Mouse (Mus musculus) kidney, postnatal 0 days (tissue): ENCODE data around the gene Rpl39. TPM values are rescaled to one million over a fixed set of nuclear protein-coding genes. Genes with fewer than 3 reads are reported as not detected.

Source experiments
- ATAC-seq: fragments of 200-750 bp; cut with Nextera tagmentation; replicated peaks from 2 replicates; pipeline ENCODE4 v1.8.0; 2017; ENCODE audit warnings: low read depth, moderate number of reproducible peaks, moderate TSS enrichment, moderate library complexity; ENCODE audit not compliant: low FRiP score
- DNase-seq: peaks from one replicate; pipeline ENCODE4 v3.0.0-alpha.2; 2016; ENCODE audit warnings: low spot score
- H3K27ac ChIP-seq: fragments of 300-500 bp; sonication (generic); 2 replicates; pipeline ENCODE4 v1.5.1; 2014; ENCODE audit warnings: mild to moderate bottlenecking
- H3K27me3 ChIP-seq: fragments of 300-500 bp; sonication (generic); 2 replicates; pipeline ENCODE4 v1.6.1; 2014; ENCODE audit warnings: low read length, mixed read lengths; ENCODE audit not compliant: insufficient read depth
- H3K36me3 ChIP-seq: fragments of 300-500 bp; sonication (generic); 2 replicates; pipeline ENCODE4 v1.6.1; 2014; ENCODE audit warnings: low read length, mixed read lengths; ENCODE audit not compliant: insufficient read depth
- H3K4me1 ChIP-seq: fragments of 300-500 bp; sonication (generic); replicated peaks from 2 replicates; pipeline ENCODE4 v1.6.1; 2014; ENCODE audit warnings: antibody characterized with exemption, low read length, mixed read lengths; ENCODE audit not compliant: insufficient read depth
- H3K4me2 ChIP-seq: fragments of 300-500 bp; sonication (generic); 2 replicates; pipeline ENCODE4 v1.6.1; 2014; ENCODE audit warnings: mild to moderate bottlenecking, low read length, moderate library complexity, mixed read lengths
- H3K4me3 ChIP-seq: fragments of 300-500 bp; sonication (generic); replicated peaks from 2 replicates; pipeline ENCODE4 v1.5.1; 2014; ENCODE audit warnings: low read depth, low read length
- H3K9ac ChIP-seq: fragments of 300-500 bp; sonication (generic); 2 replicates; pipeline ENCODE4 v1.6.1; 2014; ENCODE audit warnings: low read depth, low read length
- H3K9me3 ChIP-seq: fragments of 300-500 bp; sonication (generic); replicated peaks from 2 replicates; pipeline ENCODE4 v1.6.1; 2016; ENCODE audit warnings: low read length, inconsistent platforms, mixed read lengths
- CTCF ChIP-seq: IDR thresholded peaks from 2 replicates; pipeline ENCODE4 v1.5.1; 2016; ENCODE audit warnings: antibody characterized with exemption, low read depth, mild to moderate bottlenecking, moderate library complexity
- WGBS: fragments of 180-500 bp; shearing (Covaris S2); extraction: QIAGEN DNeasy Blood & Tissue Kit; methylation state at CpG from one replicate; pipeline ENCODE4 v1.1.7; 2014; 5-methylcytosine and 5-hydroxymethylcytosine counted together
- polyA plus RNA-seq: library from polyadenylated mRNA; unstranded; fragments of >200 nt; fragmentation: Nextera tagmentation; extraction: Ambion mirVana; gene quantifications from 2 replicates; pipeline ENCODE4 v1.2.1, GENCODE M21; 2015

The Rpl39 gene
- polyA plus RNA-seq, 1 experiment from 2014 or later: 903 TPM

- peak; percentile 54 for DNase-seq
- Histone ChIP-seq H3K4me3 (no peak overlapping the region), H3K4me1 (no peaks in the 10 kb centered on the region), H3K27me3 (no peaks in the 10 kb centered on the region), H3K27ac (no peak overlapping the region), H3K9me3 (no peaks in the 10 kb centered on the region), H3K4me2 (no peak overlapping the region), H3K9ac (no peak overlapping the region), H3K36me3 (no peaks in the 10 kb centered on the region)
- 39% methylated on average over 9 of the region's 9 CpGs for WGBS
- ATAC-seq: no peak
- peak; percentile 85 for TF ChIP-seq CTCF
Observed at GRCm38 (mm10) chrX:37074262-37074892, 10.8 kb downstream of the Rpl39 start.

- Histone ChIP-seq H3K9me3 (no peaks in the 10 kb centered on the region), H3K4me3 (no peak overlapping the region), H3K4me2 (no peak overlapping the region), H3K4me1 (no peaks in the 10 kb centered on the region), H3K36me3 (no peaks in the 10 kb centered on the region), H3K27me3 (no peaks in the 10 kb centered on the region), H3K27ac (no peak overlapping the region), H3K9ac (no peak overlapping the region)
- ATAC-seq (no peak), DNase-seq (no peak)
- TF ChIP-seq CTCF: no peak
- WGBS: 80% methylated on average over 5 of the region's 5 CpGs
Observed at GRCm38 (mm10) chrX:37068766-37069165, 16.4 kb downstream of the Rpl39 start.

- Histone ChIP-seq H3K27ac (no peak overlapping the region), H3K4me1 (no peaks in the 10 kb centered on the region), H3K4me3 (no peak overlapping the region), H3K9me3 (no peaks in the 10 kb centered on the region), H3K36me3 (no peaks in the 10 kb centered on the region), H3K9ac (no peak overlapping the region), H3K27me3 (no peaks in the 10 kb centered on the region), H3K4me2 (no peak overlapping the region)
- ATAC-seq (no peak), DNase-seq (no peak)
- 79% methylated on average over 3 of the region's 3 CpGs for WGBS
- TF ChIP-seq CTCF: no peak
Observed at GRCm38 (mm10) chrX:37067299-37067698, 17.9 kb downstream of the Rpl39 start.

- no peak overlapping the region for H3K27ac ChIP-seq
- no peaks in the 10 kb centered on the region for H3K4me1 ChIP-seq
- H3K9me3 ChIP-seq: no peaks in the 10 kb centered on the region
- no peak overlapping the region for H3K9ac ChIP-seq
- H3K36me3 ChIP-seq: no peaks in the 10 kb centered on the region
- 80% methylated on average over 9 of the region's 9 CpGs for WGBS
- TF ChIP-seq CTCF: no peak
- ATAC-seq (no peak), DNase-seq (no peak)
- no peaks in the 10 kb centered on the region for H3K27me3 ChIP-seq
- H3K4me2 ChIP-seq: no peak overlapping the region
- H3K4me3 ChIP-seq: no peak overlapping the region
Observed at GRCm38 (mm10) chrX:37063902-37064301, 21.3 kb downstream of the Rpl39 start.

- Histone ChIP-seq H3K9me3 (no peaks in the 10 kb centered on the region), H3K27me3 (peaks cover 6% of the 10 kb centered on the region; the same call in 1 of the 2 replicates), H3K36me3 (no peaks in the 10 kb centered on the region), H3K9ac (no peak overlapping the region), H3K4me3 (peak overlapping the region; percentile 26), H3K4me1 (no peaks in the 10 kb centered on the region; the same call in 1 of the 2 replicates), H3K4me2 (peak overlapping the region; percentile 57), H3K27ac (no peak overlapping the region)
- no peak for ATAC-seq
- 29% methylated on average over 64 of the region's 70 CpGs for WGBS
- no peak for DNase-seq
- TF ChIP-seq CTCF: no peak
Observed at GRCm38 (mm10) chrX:37048890-37049823, 36.0 kb downstream of the Rpl39 start.

GRCm38 (mm10) chrX:37048066-37048889 is 36.9 kb downstream of the Rpl39 start, which contains the start of gene Sowahd:
Gene Sowahd (plus strand): TSS chrX:37048845.
- Histone ChIP-seq H3K9ac (no peak within 1 kb of the TSS), H3K4me2 (peak within 1 kb of the TSS; percentile 57), H3K9me3 (no peaks in the 10 kb centered on the region), H3K27me3 (peaks cover 6% of the 10 kb centered on the region; the same call in 1 of the 2 replicates), H3K36me3 (no peaks in the 10 kb centered on the region), H3K4me1 (no peaks in the 10 kb centered on the region; the same call in 1 of the 2 replicates), H3K4me3 (peak within 1 kb of the TSS; percentile 26), H3K27ac (no peak within 1 kb of the TSS)
- DNase-seq (no peak), ATAC-seq (no peak)
- TF ChIP-seq CTCF: no peak
- 23% methylated on average over 37 of the region's 38 CpGs for WGBS
